Mouse (Mus musculus) brown adipose tissue, adult 24 weeks (tissue): ENCODE measurements at regions not wholly inside any gene's neighbourhood (a gene's known extent, or its start where the extent isn't known, plus 50 kb on each side); places are given as distances from the start of the nearest gene placed in this dataset.

Experiments used
- H3K27ac ChIP-seq: fragments of 200-500 bp; replicated peaks from 2 replicates; pipeline ENCODE4 v1.5.1; 2012; ENCODE audit warnings: low read depth, mild to moderate bottlenecking, low read length
- H3K4me1 ChIP-seq: fragments of 200-500 bp; 2 replicates; pipeline ENCODE4 v1.6.1; 2012; ENCODE audit warnings: low read length, mixed read lengths; ENCODE audit not compliant: control insufficient read depth, insufficient read depth, insufficient read length
- H3K4me3 ChIP-seq: fragments of 200-500 bp; 2 replicates; pipeline ENCODE4 v1.5.1; 2012; ENCODE audit warnings: low read depth, mild to moderate bottlenecking, low read length, moderate library complexity; ENCODE audit not compliant: insufficient read depth

GRCm38 (mm10) chr13:51345839-51346550 lies 62.4 kb upstream of the S1pr3 start:
- H3K4me3 ChIP-seq = no peak overlapping the region
- no peaks in the 10 kb centered on the region; the same call in 1 of the 2 replicates for H3K4me1 ChIP-seq
- H3K27ac ChIP-seq = no peak overlapping the region

GRCm38 (mm10) chr13:51348707-51349106 lies 59.7 kb upstream of the S1pr3 start:
- no peak overlapping the region for H3K4me3 ChIP-seq
- H3K4me1 ChIP-seq = no peaks in the 10 kb centered on the region; the same call in 1 of the 2 replicates
- H3K27ac ChIP-seq = no peak overlapping the region

GRCm38 (mm10) chr13:51349818-51350551 lies 58.5 kb upstream of the S1pr3 start:
- Histone ChIP-seq H3K4me3 (no peak overlapping the region), H3K27ac (no peak overlapping the region), H3K4me1 (no peaks in the 10 kb centered on the region)

GRCm38 (mm10) chr13:51352874-51353273 lies 55.6 kb upstream of the S1pr3 start:
- Histone ChIP-seq H3K27ac (no peak overlapping the region), H3K4me1 (no peaks in the 10 kb centered on the region), H3K4me3 (no peak overlapping the region)

- Histone ChIP-seq H3K27ac (no peak overlapping the region), H3K4me3 (no peak overlapping the region), H3K4me1 (no peaks in the 10 kb centered on the region)
These were observed 52.9 kb upstream of the S1pr3 start for GRCm38 (mm10) chr13:51355507-51355906.
